Mouse (Mus musculus) forebrain, postnatal 0 days (tissue): ENCODE data around the gene Mfng. TPM values are rescaled to one million over a fixed set of nuclear protein-coding genes. Genes with fewer than 3 reads are reported as not detected.

Source experiments
- ATAC-seq: fragments of 200-750 bp; cut with Nextera tagmentation; 2 replicates; pipeline ENCODE4 v1.8.0; 2017; ENCODE audit warnings: mild to moderate bottlenecking, moderate library complexity
- DNase-seq: peaks from one replicate; pipeline ENCODE4 v3.0.0-alpha.2; 2015
- H3K27ac ChIP-seq: fragments of 300-500 bp; sonication (generic); 2 replicates; pipeline ENCODE4 v1.5.1; 2014; ENCODE audit warnings: low read depth, mild to moderate bottlenecking, antibody characterized with exemption, low read length, moderate library complexity, mixed read lengths
- H3K27me3 ChIP-seq: fragments of 300-500 bp; sonication (generic); 2 replicates; pipeline ENCODE4 v1.6.1; 2014; ENCODE audit warnings: mild to moderate bottlenecking, low read length, mixed read lengths; ENCODE audit not compliant: insufficient read depth
- H3K36me3 ChIP-seq: fragments of 300-500 bp; sonication (generic); 2 replicates; pipeline ENCODE4 v1.6.1; 2014; ENCODE audit warnings: mild to moderate bottlenecking, moderate library complexity; ENCODE audit not compliant: insufficient read depth
- H3K4me1 ChIP-seq: fragments of 300-500 bp; sonication (generic); 2 replicates; pipeline ENCODE4 v1.6.1; 2014; ENCODE audit warnings: antibody characterized with exemption; ENCODE audit not compliant: insufficient read depth
- H3K4me2 ChIP-seq: fragments of 300-500 bp; sonication (generic); 2 replicates; pipeline ENCODE4 v1.6.1; 2014; ENCODE audit warnings: low read depth, mild to moderate bottlenecking, moderate library complexity
- H3K4me3 ChIP-seq: fragments of 300-500 bp; sonication (generic); 2 replicates; pipeline ENCODE4 v1.5.1; 2014; ENCODE audit warnings: low read depth, low read length, mixed read lengths
- H3K9ac ChIP-seq: fragments of 300-500 bp; sonication (generic); 2 replicates; pipeline ENCODE4 v1.6.1; 2014; ENCODE audit warnings: mild to moderate bottlenecking
- H3K9me3 ChIP-seq: fragments of 300-500 bp; sonication (generic); 2 replicates; pipeline ENCODE4 v1.6.1; 2016; ENCODE audit warnings: low read length
- CTCF ChIP-seq: sonication (generic); IDR thresholded peaks from 2 replicates; pipeline ENCODE4 v1.5.1; 2016; ENCODE audit warnings: antibody characterized with exemption, control low read depth, low read depth
- WGBS: fragments of 180-500 bp; shearing (Covaris S2); extraction: QIAGEN DNeasy Blood & Tissue Kit; methylation state at CpG from one replicate; pipeline ENCODE4 v1.1.7; 2014; 5-methylcytosine and 5-hydroxymethylcytosine counted together
- polyA plus RNA-seq: library from polyadenylated mRNA; unstranded; fragments of >200 nt; fragmentation: Nextera tagmentation; extraction: Ambion mirVana; gene quantifications from 2 replicates; pipeline ENCODE4 v1.2.1, GENCODE M21; 2015
- total RNA-seq: library from RNA; depleted of rRNA; stranded (reverse); fragments of >200 nt; gene quantifications from 2 replicates; pipeline ENCODE4 v1.2.3, GENCODE M21; 2014

The Mfng gene
- total and polyA plus RNA-seq, 2 experiments from 2014 or later: 11.4 to 16.0 TPM

DNA sequence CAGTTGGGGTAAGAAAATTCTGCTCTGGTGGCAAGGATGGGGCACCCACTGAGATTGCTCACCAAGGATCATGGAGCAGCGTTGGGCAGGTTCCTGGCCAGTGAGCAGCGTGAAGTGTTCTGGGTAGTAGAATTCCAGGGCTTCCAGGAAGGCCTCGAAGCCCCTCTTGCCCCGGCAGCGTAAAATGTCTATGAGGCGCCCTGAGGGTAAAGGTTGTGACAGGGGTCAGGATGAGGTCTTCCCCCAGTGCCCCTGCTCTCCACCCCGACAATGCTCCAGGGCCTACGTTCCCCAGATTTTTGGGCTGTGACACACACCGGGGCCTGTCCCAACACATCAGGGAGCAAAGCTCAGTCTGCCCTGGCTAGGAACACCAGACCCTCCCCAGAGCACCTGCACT lies 28.3 kb upstream of the Mfng start:
- no peak for DNase-seq
- Histone ChIP-seq H3K27ac (no peak overlapping the region), H3K36me3 (no peaks in the 10 kb centered on the region), H3K27me3 (peaks cover 12% of the 10 kb centered on the region; the same call in 1 of the 2 replicates), H3K4me2 (peak overlapping the region; percentile 79; the same call in 1 of the 2 replicates), H3K4me3 (peak overlapping the region; percentile 45; the same call in 1 of the 2 replicates), H3K9ac (no peak overlapping the region), H3K9me3 (no peaks in the 10 kb centered on the region), H3K4me1 (peaks cover 5% of the 10 kb centered on the region; the same call in 1 of the 2 replicates)
- TF ChIP-seq CTCF: no peak
- 87% methylated on average over 9 of the region's 9 CpGs for WGBS
- no peak for ATAC-seq

GRCm38 (mm10) chr15:78799029-78799428 lies 25.8 kb upstream of the Mfng start:
- Histone ChIP-seq H3K27ac (no peak overlapping the region), H3K4me2 (peak overlapping the region; percentile 26; the same call in 1 of the 2 replicates), H3K27me3 (peaks cover 12% of the 10 kb centered on the region; the same call in 1 of the 2 replicates), H3K9ac (no peak overlapping the region), H3K4me1 (peaks cover 5% of the 10 kb centered on the region; the same call in 1 of the 2 replicates), H3K4me3 (no peak overlapping the region), H3K36me3 (no peaks in the 10 kb centered on the region), H3K9me3 (no peaks in the 10 kb centered on the region)
- DNase-seq (peak; percentile 63), ATAC-seq (peak; percentile 40)
- 36% methylated on average over 21 of the region's 21 CpGs for WGBS
- no peak for TF ChIP-seq CTCF

DNA sequence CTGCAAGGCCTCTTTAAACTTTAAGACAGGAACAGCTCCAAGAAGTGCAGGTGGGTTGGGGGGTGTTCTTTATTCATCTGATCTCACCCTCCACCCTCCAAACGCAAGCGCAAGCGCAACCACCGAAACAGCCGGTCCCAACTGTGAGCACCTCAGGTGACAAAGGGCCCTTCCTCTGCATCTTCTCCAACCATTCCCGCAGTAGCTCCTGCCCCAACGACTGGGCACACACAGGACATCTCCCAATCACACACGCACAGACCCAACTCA lies 23.7 kb upstream of the Mfng start:
- Histone ChIP-seq H3K9me3 (no peaks in the 10 kb centered on the region), H3K9ac (no peak overlapping the region), H3K4me2 (no peak overlapping the region), H3K27me3 (peaks cover 12% of the 10 kb centered on the region; the same call in 1 of the 2 replicates), H3K4me3 (no peak overlapping the region), H3K36me3 (no peaks in the 10 kb centered on the region), H3K27ac (no peak overlapping the region), H3K4me1 (no peaks in the 10 kb centered on the region)
- ATAC-seq (no peak), DNase-seq (no peak)
- no peak for TF ChIP-seq CTCF
- 83% methylated on average over 8 of the region's 8 CpGs for WGBS

GRCm38 (mm10) chr15:78796196-78797059 lies 23.2 kb upstream of the Mfng start:
- DNase-seq (no peak), ATAC-seq (no peak)

GRCm38 (mm10) chr15:78790990-78791389 lies 17.7 kb upstream of the Mfng start:
- Histone ChIP-seq H3K36me3 (no peaks in the 10 kb centered on the region), H3K27me3 (no peaks in the 10 kb centered on the region), H3K27ac (no peak overlapping the region), H3K9me3 (no peaks in the 10 kb centered on the region), H3K4me1 (no peaks in the 10 kb centered on the region), H3K4me3 (no peak overlapping the region), H3K9ac (no peak overlapping the region), H3K4me2 (no peak overlapping the region)
- TF ChIP-seq CTCF: no peak
- ATAC-seq (no peak), DNase-seq (no peak)
- 82% methylated on average over 12 of the region's 12 CpGs for WGBS

More at GRCm38 (mm10) chr15:78796196-78797059, 23.2 kb upstream of the Mfng start:
- Histone ChIP-seq H3K4me3 (no peak overlapping the region), H3K4me2 (no peak overlapping the region), H3K4me1 (no peaks in the 10 kb centered on the region), H3K9ac (no peak overlapping the region), H3K27ac (no peak overlapping the region), H3K36me3 (no peaks in the 10 kb centered on the region), H3K9me3 (no peaks in the 10 kb centered on the region), H3K27me3 (peaks cover 9% of the 10 kb centered on the region; the same call in 1 of the 2 replicates)
- 48% methylated on average over 25 of the region's 25 CpGs for WGBS
- TF ChIP-seq CTCF: no peak

- DNase-seq (no peak), ATAC-seq (no peak)
- no peak overlapping the region for H3K4me2 ChIP-seq
- no peaks in the 10 kb centered on the region for H3K27me3 ChIP-seq
- no peak overlapping the region for H3K4me3 ChIP-seq
- no peaks in the 10 kb centered on the region for H3K4me1 ChIP-seq
- WGBS: 63% methylated on average over 4 of the region's 4 CpGs
- no peak overlapping the region for H3K9ac ChIP-seq
- no peaks in the 10 kb centered on the region for H3K36me3 ChIP-seq
- H3K9me3 ChIP-seq: no peaks in the 10 kb centered on the region
- H3K27ac ChIP-seq: no peak overlapping the region
- TF ChIP-seq CTCF: no peak
Measured at GRCm38 (mm10) chr15:78790451-78790850, 17.2 kb upstream of the Mfng start.

- TF ChIP-seq CTCF: no peak
- Histone ChIP-seq H3K9ac (no peak overlapping the region), H3K4me1 (no peaks in the 10 kb centered on the region), H3K4me2 (no peak overlapping the region), H3K9me3 (no peaks in the 10 kb centered on the region), H3K27me3 (no peaks in the 10 kb centered on the region), H3K27ac (no peak overlapping the region), H3K36me3 (no peaks in the 10 kb centered on the region), H3K4me3 (no peak overlapping the region)
- no peak for ATAC-seq
- WGBS: 82% methylated on average over 13 of the region's 13 CpGs
- DNase-seq: no peak
Measured at GRCm38 (mm10) chr15:78789721-78790323, 16.5 kb upstream of the Mfng start.
